Mouse (Mus musculus) frontal cortex, postnatal 25 days (tissue): ENCODE measurements at regions not wholly inside any gene's neighbourhood (a gene's known extent, or its start where the extent isn't known, plus 50 kb on each side); places are given as distances from the start of the nearest gene placed in this dataset.
A peak's percentile ranks its signal among the peaks of the same experiment; 100 is the strongest.
"Not testable (repeated sequence)": the region's sequence is repeated elsewhere in the genome, so short reads cannot be mapped to it uniquely, and the experiment has no call there.

Experiments
- DNase-seq, 2 experiments: peaks; one replicate each; pipeline ENCODE4 v3.0.0; 2022; ENCODE audit warnings: low spot score in 2 of 2

DNA sequence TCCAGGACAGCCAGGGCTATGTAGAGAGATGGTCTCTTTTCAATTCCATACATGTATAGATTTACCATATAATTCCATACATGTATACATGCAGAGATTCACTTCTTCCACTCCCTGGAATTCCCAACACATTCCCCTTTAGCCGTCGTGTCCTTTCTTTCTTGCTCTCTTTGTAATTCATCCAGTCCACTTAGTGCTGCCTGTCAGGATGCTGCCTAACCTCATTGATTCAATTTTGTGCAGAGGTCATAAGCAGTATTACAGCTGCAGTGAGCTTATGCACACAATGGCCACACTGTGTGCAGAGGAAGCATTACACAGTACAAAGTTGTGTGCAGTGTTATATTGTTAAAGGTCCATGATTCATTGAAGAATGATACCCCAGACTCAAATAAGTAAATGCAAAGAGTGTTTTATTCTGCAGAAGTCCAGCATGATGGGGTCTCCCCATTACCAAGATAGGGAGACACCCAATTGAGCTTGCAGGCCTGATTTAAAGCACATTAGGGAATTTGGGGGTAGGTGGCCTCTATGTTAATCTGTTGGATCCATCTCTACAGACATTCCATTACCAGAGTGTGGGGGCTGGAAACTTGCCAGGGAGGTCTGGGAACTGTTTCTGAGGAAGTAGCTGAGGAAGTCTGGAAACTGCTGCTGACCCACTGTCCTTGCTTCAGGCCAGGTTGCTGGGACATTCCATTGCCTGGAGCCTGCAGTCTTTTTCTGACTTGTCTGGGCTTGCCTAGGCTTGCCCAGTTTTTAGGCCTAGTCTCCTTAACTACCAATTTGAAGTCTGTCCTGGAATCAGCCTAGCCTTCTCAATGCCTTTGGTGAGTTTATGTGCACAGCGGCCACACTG is 72.8 kb downstream of the Fam161a start:
- DNase-seq, result no peak

DNA sequence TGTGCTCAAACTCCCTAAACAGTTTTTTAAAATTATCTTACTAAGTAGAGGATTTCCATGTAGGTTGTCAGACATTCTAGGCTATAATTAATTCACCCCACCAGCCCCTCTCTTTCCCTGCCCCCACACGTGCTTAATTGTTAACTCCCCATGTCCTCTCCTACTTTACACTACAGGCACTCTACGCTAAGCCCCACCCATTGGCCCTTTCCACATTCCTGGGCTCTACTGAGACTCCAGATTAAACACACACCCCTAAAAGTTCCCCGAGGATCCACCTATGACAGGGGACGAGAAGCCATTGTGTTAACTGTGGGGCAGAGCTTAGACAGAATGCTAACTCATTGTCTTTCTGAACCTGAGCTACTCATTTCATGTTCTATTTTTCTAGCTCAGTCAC is 74.3 kb downstream of the Fam161a start:
- no peak for DNase-seq

GRCm38 (mm10) chr11:23083811-23084210 is 76.5 kb downstream of the Fam161a start:
- DNase-seq, result not testable (repeated sequence)

DNA sequence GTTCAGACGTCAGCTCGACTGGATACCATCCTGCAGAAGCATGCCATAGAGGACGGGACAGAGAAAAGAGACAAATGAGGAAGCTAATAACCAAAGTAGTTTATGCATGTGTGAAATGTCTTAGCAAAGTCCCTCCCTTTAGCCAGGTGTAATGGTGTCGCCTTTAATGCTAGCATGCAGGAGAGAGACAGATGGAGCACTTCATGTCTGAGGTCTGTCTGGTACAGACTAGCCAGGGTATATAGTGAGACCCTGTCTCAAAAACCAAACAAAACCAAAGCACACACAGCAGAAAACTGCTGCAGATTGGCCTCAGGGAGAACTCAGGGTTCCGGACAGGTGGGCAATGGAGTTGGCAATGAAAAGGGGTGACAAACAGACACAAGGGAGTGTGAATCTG is 88.0 kb downstream of the Fam161a start:
- no peak for DNase-seq

GRCm38 (mm10) chr11:23095723-23096122 is 88.4 kb downstream of the Fam161a start:
- not testable (repeated sequence) for DNase-seq

GRCm38 (mm10) chr11:23096451-23097222 is 89.3 kb downstream of the Fam161a start:
- no peak for DNase-seq

DNA sequence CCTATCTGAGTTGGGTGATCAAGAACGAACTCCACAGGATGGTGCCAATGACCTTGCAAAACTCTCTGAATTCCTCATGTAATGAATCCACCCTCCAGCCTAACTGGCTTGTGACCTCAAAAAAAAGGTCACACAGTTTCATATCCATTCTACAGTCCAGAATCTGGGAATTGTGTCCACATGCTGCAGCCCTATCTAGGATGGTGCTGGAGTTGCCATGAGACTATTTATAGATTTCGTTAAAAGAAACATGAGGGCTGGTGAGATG is 89.8 kb downstream of the Fam161a start:
- DNase-seq, result no peak

DNA sequence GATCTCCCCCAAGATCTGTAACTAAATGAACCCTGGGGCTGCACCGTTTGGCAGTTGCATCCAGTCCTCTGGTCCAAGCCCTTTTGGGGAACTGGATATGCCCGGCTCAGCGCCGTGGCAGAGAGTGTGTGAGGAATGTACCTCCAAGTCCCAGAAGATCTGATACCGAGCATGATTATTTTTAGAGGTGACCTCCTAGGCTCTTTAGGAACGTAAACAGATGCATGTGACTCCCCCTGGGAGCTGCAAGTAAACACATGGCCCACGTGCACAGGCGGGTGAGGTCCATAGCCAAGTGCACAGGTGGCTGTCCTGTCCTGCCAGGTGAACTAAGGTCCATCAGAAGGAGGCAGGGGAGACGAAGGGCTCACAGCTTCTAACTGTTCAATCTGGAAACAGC is 107.3 kb downstream of the Fam161a start:
- DNase-seq, result no peak

DNA sequence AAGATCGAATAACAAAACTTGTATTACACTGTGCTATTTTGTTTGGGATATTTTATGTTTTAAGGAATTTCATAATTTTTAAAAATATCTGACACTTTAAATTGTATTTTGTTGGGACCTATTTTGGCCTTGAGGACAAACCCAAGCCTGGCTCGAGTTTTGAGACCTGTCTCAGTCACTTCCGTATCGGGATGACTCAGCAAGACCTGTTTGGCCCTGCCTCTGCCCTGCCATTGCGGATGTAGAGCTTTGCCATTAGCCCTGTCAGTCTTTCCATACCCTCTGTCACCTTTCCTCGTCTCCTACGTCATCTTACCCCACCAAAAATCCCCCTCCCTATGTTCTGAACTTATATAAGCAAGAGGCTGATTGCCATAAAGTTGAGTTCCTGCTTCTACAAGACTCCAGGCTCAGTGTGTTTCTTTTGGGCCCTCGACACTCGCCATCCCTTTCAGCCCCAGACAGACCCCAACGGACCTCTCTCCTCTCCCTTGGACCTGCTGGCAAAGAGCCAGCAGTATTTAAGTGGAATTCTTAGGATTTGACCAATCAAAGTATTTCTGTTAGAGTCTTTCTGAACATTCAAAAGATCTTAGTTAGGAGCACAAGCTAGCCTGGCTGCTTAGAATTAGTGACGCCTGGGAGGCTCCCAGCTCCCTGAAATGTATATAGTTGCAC is 113.3 kb downstream of the Fam161a start:
- no peak for DNase-seq

DNA sequence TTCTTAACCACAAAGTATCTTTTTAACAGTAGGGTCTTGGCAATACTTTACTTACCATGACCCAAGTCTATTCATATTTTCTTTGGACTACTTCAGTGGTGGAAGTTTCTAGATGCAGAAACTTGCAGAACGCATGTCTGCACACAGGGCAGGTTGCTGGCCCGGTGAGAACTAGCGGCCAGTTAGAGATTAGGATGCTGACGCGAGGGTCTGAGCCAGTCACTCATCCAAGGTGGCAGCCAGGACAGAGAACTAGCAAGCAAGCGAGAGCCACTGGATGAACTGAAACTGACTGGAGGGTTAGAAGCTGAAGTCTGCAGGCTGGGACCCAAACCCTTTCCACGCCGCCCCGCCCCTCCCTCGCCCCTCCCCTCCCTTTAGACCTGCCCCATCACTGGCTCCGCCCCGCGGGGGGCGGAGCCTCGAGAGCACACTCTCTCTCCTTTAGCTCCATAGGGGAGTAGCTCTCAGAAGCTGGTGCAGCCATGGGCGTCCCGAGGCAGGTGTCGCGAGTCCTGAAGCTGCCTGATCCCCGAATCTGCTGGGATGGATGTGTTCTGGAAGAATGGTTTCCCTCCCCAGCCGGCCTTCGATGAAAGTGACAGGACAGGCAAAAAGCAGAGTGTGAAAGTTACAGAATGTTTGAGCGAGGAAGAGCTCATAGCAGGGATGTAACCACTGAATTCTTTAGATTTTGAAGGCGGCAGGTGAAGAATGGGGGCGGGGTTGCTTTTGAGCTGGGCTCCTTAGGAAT is 117.0 kb downstream of the Fam161a start:
- DNase-seq, result peak in 1 of 2 experiments; percentile 6

DNA sequence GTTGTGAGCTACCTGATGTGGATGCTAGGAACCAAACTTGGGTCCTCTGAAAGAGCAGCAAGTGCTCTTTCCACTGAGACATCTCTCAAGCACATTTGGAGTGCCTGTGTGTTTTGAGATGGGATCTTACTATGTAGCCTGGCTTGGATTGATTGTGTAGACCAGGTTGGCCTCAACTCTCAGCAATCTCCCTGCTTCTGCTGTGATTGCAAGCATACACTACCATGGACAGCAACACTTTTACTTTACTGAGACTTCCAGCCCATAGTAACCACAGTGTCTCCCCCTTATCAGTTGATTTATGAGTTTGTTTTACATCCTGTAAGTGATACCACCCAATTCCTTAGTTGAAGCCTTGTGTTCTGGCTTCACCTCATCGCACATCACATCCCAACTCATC is 123.8 kb downstream of the Fam161a start:
- no peak for DNase-seq

- DNase-seq, result no peak
Observed at GRCm38 (mm10) chr11:23131632-23132031, 124.2 kb upstream of the Xpo1 start.

GRCm38 (mm10) chr11:23140429-23141099 is 115.3 kb upstream of the Xpo1 start:
- no peak for DNase-seq

GRCm38 (mm10) chr11:23141100-23141837 is 114.6 kb upstream of the Xpo1 start:
- DNase-seq, result no peak

- no peak for DNase-seq
Observed at GRCm38 (mm10) chr11:23148048-23148596, 107.7 kb upstream of the Xpo1 start.

GRCm38 (mm10) chr11:23149556-23150244 is 106.1 kb upstream of the Xpo1 start:
- DNase-seq, result no peak

DNA sequence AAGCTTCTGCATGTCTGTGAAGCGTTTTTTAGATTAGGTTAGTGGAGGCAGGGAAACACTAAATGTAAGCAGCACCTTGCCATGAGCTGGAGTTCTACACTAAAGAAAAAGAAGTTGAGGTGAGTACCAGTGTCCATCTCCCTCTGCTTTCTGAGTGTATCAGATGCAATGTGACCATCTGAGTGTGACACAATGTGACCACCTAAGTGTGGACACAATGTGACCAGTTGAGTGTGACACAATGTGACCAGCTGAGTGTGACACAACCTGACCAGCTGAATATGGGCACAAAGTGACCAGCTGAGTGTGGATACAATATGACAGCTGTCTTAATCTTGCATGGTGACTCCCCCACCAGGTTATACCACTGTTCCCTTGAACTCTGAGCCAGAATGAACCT is 101.0 kb upstream of the Xpo1 start:
- DNase-seq, result no peak

DNA sequence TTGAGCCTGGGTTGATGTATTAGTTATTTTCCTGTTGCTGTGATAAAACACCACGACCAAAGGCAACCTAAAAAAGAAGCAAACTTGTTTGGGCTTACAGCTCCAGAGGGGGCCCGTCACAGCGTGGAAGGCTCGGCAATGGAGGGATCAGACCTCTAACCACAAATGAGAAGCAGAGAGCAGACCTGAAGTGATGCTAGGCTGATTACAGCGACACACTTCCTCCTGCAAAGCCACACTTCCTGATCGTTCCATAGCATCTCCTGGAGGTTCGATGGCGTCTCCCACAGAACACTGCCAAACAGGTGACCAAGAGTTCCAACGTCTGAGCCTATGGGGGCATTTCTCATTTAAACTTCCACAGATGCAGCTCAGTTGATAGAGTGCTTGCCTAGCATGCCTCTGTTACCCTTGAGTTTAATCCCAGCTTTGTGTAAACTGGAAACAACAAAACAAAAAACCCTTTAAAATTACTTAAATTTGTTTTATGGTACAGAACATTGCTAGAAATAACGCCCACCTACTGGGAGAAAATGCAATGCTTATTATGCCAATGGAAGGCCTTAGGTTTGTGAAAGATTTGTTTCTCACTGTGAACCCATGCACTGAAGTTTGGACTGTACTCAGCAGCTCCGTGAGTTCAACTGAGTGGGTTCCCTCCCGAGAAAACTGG is 87.2 kb upstream of the Xpo1 start:
- no peak for DNase-seq

DNA sequence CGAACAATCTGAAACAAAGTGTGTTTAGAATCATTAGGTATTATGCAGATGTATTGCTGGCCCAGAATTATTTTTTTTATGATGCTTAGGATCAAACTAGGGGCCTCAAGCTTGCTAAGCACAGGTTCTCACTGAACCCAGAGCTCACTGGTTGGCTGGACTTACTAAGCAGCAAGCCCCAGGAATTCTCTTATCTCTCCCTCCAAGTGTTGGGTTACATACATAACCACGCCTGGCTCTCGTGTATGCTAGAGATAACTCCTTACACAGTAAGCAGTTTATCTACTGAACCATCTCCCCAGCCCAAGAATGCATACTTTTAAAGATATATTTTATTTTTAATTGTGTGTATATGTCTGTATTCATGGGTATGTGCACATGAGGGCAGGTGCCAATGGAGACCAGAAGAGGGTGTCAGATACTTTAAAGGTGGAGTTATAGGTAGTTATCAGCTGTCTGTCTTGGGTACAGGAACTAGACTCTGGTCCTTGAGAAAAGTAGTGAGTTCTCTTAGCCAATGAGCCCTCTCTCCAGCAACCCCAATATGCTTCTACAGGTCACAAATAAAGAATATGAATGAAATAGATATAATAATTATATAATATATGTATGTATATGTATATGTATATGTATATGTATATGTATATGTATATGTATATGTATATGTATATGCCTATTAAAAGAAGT is 86.0 kb upstream of the Xpo1 start:
- DNase-seq, result no peak
